Mouse (Mus musculus) urinary bladder, postnatal 25 days (tissue): ENCODE results near the gene Sidt2.
A peak's percentile ranks its signal among the peaks of the same experiment; 100 is the strongest.

Experiments
- DNase-seq: peaks from one replicate; pipeline ENCODE4 v3.0.0; 2022; ENCODE audit warnings: low spot score

The Sidt2 gene

DNA sequence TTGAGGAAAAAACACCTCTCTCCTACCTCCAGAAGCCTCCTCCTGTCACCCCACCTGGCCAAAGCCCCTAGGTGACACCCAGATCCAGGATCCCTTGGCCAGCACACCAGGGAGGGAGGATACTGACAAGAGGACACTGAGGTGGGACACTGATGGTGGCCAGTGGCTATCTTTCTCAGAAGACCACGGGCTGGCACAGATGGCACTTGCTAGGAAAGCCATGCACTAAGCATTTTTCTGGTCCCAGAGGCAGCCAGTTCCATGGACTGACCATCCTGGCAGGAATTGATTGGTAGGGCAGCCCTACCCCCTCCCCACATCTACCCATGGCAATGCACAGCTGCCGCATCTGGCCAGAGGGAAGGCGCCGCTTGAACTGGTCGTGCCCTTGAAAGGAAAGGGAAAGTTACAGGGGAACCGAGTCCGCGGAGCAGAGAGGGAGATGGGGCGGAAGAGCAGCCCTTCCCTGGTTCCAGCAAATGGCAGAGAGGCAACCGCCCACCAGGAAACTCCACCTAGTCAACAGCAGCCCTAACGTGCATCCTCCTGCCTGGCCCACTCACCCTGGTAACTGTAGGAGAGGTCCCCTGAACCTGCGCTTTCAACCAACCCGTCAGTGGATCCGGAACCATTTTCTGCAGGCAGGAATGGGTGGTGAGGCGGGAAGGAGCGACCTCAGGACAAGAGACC, 8.7 kb downstream of the Sidt2 start:
- no peak for DNase-seq

DNA sequence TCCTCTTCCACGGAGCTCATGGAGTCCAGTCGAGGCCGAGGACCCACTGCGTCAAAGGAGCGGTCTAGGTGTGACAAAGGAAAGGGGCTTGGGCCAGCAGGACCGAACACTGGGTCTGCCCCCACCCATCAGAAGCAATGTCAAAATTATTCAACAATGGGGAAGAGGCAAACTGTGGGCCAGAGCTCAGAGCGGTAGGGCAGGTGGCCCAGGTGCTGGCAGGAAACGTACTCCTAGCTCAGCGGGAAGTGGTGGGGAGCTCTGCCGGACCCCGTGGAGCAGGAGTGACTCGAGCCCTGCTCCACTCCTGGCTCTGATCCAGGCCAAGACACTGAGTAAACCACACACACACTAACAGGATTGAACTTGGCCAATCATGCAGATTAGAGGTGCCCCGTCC, 9.3 kb downstream of the Sidt2 start:
- peak; percentile 7 for DNase-seq

DNA sequence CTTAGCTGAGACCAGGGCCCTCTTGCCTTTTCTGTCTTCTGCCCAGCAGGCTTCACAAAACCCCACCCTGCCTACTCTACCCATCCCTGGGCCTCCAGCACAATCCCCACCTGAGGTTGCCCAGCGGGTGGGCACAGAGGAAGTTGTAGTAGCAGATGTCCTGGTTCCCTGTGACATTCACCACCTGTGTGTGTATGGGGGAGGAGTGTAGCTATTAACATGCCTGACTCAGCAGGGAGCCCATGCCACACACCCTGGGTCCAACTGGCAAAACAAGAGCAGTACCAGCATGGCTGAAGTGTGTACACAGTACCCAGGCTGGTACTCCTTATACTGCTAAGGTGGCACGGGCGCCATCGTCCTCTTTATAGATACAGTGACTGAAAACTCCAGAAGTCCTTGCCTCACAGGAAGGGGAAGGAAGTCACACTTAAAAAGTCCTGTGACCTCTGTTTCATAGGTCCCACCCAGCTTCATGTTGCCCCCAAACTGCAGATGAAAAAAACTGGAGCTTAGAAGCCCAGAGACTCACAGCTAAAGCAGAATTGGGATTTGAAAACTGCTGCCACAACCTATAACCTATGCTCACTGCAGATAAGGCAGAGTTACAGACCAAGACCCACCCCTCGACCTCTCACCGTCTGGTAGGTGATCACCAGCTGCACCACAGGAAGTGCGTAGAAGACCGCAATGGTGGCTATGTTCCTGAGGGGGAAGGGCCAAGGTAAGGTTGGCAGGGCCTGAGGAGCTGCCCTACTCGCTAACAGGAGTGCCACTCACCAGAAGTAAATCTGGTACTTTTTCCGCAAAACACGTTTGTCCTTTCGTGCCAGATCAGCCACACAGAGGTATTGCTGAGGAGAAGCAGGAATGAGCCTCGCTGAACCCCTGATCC, 10.3 kb downstream of the Sidt2 start:
- no peak for DNase-seq

DNA sequence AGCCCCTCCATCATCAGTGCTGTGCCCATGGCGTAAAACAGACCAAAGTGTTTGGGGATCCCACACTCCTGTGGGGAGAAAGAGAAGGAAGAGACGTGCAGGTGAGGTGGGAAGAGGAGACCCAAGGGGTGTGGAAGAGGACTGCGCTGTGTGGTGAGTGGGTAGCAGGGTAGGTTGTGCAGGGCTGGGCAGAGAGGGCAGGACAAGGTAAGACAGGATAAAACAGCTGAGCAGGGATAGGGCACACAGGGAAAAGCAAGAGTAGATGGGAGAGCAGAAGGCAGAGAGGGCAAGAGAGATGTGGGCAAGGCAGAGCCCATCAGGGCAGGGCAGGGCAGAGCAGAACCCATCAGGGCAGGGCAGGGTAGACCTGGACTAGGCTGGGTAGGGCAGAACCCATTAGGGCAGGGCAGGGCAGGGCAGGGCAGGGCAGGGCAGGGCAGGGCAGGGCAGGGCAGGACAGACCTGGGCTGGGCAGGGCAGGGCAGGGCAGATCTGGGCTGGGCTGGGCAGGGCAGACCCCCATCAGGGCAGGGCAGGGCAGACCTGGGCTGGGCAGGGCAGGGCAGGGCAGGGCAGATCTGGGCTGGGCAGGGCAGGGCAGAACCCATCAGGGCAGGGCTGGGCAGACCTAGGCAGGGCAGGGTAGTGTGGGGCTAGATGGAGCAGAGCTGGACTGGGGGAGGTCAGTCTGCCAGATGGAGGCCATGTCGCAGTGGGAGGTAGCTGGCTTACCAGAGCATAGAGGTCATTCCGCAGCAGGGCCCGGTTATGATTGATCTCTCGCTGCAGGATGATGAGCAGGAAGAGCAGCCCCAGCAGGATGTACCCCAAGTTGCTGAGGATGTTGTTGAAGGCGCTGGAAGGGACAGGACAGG, 11.2 kb downstream of the Sidt2 start:
- no peak for DNase-seq

DNA sequence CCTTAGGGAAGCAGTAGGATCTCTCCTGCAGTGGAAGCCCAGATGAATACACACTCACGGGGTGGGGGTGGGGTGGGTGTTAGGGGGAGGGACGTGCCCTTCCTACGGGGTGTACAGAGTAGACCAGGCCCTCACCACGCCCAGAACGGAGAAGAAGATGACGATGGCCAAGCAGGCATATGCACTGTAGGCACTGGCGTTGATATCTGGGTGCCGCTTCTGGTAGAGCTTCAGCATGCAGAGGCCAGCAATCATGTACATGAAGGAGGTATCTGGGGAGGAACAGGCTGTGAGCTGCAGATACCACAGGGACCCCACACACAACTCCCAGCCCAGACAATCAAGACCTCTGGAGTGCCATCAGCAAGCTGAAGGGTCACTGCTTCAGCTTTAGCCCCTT, 12.1 kb downstream of the Sidt2 start:
- no peak for DNase-seq

DNA sequence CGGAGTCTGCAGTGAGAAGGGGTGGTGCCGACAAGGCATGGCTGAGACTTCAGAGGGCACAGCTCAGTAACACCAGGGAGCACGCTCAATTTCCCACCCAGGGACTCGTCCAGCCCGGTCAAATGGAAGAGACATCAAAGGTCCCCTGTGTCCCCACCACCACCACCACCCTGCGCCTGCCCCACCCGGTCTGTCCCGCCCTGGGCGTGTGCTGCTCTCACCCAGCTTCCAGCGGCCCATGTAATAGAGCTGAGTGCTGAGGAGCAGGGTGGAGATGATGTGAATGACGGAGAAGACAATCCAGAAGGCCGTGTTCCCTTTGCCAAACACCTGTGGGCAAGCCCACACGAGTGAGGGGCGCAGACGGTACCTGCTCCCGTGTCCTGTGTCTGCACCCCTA, 12.6 kb downstream of the Sidt2 start:
- no peak for DNase-seq

DNA sequence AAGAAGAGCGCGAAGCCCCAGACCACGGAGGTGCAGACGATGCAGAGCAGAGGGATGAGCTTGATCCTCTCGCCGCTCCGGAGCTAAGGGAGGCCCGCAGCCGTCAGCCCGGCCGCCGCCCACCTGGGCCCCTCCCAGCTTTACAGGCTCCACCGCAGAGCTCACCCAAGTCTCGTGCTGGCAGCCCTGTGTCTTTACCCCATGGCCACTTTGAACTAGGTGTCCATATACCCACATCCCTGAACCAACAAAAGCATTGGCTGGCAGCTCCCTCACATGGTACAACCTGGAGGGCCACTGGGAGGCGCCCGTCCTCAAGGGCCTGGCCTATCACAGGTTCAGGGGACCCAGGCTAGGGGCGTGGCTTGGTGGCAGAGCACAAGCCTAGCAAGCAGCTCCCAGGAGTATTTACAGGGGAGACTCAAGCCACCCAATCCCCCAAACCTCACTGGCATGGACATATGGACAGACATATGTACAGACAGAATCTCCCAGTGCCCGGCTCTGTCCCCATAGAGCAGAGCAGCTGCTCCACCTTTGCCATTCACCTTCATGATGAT, 13.6 kb downstream of the Sidt2 start:
- DNase-seq, result no peak

DNA sequence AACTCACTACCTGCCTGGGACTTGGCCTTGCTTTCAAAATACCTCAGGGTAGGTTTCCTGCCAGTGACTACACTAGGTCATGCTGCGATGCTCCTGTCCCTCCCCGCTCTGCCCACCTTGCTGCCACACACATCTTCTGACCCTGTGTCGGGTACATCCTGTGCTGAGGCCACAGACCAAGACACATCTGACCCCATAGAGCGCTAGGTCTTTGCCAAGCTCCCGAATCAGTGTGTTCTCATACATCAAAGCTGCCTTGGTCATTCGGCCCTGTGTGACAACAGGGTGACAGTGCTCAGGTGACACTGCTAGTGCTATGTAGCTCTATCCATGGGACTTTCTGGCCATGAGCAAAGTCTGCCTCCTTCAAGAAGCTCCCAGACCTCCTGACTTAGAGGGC, 15.3 kb downstream of the Sidt2 start:
- DNase-seq, result no peak

DNA sequence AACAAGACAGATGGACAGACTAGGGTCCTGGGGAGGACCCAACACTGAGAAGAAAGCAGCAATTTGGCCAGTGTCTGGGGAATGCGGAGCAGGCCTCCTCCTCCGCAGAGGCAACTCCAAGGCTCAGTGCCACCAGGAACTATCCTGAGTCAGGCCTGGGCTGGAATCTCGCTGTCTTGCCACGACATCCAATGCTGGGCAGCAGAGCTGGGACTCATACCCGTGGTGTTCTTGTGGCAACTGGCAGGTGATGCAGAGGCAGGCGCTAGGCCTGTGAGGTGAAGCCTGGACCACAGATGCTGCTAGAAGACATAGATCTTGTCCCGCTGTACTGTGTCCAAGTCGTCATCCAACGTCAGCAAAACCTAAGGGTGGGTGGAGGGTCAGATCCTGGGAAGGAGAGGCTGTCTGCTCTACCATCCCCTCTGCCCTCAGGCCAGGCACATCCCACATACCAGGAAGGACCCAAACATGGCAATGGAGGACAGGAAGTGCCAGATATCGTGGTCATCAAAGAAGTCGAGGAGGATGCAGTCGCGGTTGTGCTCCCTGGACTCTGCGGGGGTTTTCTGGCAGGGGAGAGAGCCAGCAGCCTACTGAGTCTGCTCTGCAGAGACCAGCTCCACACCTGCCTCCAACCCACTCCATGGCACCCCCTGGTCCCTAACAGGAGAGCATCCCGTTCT, 16.0 kb downstream of the Sidt2 start:
- DNase-seq, result no peak

DNA sequence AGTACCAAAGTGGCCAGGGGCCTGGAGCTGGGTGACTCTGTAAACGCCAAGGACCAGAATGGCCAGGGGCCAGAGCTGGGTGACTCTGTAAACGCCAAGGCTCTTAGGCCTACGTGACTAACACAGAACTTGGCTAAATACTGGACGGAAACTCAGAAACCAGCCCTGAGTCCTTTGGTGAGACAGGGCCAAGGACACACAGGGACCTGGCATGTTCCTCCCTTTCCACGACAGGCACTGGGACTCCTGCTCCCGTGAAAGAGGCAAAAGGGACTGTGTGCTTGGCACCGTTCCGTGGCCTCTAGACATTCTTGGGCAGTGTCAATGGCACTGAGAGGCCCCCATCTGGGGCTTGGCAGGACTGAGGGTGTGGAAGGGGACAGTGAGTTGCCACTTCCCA, 17.0 kb downstream of the Sidt2 start:
- DNase-seq, result no peak

DNA sequence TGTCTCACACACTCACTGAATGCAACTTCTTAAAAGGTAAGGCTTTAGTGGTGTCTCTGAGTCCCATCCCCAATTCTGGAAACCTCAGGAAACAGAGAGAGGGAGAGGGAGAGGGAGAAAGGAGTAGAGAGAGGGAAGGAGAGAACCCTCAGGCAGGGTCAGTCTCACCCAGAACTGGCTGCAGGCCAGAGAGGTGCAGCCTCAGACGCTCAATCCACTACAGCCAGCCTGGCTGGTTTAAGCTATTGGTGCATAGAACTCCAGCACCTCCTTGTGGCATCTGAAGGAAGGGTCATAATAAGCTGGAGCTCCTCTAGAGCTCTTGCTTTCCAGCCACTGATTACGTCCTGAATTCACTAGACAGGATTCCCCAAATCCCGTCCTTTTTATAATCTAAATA, 18.2 kb downstream of the Sidt2 start:
- DNase-seq, result peak; percentile 47

DNA sequence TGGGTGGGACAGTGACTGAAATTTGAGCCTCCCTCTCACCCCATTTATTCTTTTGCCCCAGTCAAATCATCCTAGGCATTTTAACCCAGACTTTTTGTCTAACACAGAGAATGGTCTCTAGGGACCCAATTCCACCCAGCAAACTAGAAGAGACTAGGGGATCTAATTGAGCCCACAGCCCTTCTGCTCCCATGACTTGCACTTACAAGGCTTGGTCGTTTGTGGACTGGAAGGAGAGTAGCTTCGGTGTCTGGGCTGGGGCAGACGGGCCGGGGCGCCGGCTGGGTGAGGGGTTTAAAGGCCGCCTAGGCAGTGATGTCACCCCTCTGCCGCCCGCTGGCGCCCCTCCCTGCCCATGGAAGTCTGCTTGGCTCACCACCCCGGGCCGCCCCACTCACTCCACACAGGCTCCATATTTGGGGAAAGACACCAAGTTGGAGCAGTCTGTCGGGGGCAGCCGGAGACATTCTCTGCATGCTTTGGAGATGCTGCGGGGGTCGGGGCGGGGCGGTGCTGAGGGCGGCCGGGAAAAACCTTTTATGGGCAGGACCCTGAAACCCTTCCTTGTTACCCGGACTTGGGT, 19.3 kb downstream of the Sidt2 start, which contains the start of gene Tagln:
TSS of gene Tagln (minus strand) at position 431 of the 583 bp plus-strand sequence.
- peak; percentile 35 for DNase-seq

DNA sequence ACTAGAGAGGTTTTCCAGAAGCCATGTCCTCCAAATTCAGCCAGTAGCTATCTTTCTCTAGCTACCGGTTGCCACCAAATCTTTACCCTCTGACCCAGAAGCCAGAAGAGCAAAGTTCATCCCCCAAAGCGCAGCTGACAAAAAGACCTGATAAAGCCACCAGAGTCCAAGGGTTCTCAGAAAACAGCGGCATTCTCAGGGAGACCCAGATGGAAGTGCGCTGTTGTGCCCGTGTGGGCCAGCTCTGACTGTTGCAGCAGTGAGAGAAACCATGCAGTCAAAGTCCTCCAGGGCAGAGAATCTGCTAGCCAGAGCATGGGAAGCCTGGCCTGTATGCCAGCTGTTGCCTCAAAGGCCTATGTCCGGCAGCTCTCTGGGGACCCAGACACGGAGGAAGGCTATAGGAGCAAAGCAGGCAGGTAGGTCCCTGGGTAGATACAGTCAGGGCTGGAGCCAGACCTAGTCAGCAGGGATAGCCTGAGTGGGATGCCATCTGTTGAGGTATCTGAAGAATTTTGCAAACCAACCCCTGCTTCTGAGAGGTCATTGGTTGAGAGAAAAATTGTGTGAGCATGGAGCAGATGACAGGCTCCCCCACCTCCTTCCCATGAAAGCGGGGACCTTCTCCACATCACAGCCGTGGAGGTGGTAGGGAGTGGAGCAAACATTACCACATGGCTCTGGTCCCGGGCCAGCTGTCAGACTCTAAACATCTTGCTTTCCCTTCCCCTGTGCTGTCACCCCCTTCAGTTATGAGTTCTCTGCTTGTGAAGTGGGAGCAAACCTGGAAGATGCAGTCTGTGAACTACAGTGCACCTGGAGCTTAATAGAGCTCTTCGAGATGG, 22.3 kb downstream of the Sidt2 start:
- no peak for DNase-seq

DNA sequence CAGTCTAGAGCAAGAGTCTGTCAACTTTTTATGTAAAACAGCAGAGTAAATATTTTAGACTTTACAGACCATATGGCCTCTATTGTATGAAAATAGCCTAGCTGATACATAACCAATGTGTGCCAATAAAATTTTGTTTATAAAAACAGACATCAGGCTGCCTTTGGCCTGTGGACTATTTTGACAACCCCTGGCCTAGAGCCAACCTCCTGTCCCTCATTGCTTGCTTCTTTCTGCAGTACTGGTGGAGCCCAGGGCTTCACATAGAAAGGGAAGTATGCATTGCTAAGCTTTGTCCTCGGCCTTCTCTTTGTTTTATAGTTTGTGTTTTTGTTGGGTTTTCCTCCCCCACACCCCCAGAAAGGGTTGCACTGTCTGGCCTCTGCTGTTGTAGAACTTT, 23.1 kb downstream of the Sidt2 start:
- DNase-seq, result no peak

DNA sequence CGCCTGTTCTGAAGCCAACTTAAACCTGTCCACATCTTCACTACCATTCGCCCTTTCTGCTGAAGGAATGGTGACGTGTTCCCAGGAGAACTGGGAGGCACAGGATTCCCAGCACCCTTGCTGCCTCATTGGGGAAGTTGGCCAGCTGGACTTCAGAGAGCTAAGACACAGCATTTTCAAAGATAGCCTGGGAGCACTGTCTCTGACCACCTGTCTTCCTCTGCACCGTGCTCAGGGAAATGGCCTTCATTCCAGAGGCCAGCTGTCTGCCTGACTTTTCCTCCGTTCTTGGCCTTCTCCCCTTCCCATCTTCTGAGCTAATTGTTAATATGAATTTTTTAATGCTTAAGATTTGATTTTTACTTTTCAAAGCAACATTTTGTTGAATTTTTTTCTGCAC, 25.8 kb downstream of the Sidt2 start:
- DNase-seq, result no peak

DNA sequence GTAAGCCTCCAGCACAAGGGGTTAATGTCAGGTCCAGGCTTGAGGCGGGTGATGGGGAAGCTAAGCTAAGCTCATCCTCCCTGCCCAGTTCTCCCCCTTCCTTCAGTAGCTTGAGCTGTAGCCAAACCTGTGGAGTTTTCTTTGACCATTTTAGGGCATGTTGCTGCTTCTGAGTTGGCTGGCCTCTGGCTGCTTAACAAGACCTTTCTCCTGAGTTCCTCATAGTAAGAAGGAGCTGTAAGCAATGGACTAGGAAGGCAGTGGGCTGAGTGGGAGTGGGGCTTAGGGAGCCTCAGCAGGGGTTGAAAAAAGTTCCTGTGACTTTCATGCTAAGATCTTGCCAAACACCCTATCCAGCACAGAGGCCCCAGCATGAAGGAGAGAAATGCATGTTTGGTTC, 35.2 kb downstream of the Sidt2 start:
- no peak for DNase-seq

DNA sequence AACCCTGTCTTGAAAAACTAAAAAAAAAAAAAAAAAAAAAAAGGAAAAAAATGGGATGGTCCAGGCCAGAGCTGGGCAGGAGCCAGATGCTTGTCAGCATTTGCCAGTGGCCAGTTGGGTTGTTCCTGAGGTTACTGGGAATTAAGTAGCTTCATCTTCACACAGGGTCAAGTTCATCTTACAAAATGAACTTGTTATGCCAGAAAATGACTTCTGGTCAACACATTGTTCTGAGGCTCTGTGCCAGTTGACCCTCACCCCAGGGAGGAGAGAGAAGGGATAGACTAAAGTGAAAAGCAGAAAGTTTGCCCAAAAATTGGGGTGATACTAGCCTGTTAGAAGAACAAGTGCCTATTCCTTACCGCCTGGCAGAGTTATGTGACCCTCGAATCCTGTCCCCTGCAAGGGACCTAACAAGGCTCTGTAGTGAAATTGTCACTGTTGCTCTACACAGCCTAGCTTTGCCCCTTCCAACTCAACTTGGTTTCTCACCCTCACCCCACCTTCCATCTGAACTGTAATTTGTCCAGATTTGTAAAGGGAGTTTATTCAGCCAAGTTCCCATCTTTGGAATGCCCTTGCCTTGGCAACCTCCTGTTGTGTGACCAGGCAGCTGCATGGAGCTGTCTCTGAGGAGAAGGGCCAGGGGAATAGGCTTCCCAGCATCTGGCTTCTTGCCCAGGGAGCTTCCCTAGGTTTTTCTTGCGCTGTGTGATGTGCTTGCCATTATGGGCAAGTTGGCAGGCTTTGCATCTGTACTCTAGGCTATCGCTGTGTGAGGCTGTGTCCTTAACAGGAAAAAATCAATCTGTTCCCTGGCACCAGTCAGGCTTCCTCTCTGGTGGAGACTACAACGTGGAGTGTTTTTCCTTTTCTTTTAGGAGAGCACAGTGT, 37.8 kb downstream of the Sidt2 start:
- DNase-seq, result no peak

DNA sequence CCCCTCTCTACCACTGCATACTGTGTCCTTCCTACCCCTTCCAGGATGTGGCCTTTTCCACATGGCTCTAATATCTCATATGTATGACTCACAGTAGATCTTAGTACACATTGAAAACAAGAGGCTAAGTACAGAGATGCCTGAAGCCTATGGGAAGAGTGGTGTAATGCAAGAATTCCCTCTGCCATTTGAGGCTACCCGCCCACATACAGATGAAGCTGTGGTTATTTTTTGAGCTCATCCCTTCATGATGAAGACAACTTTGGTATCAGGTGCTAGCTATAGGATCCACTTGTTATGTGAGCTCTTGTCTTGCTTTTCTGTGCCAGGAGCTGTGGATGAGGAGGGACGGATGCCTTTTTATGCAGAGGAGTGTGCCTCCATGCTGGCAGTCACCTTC, 39.4 kb downstream of the Sidt2 start:
- no peak for DNase-seq

DNA sequence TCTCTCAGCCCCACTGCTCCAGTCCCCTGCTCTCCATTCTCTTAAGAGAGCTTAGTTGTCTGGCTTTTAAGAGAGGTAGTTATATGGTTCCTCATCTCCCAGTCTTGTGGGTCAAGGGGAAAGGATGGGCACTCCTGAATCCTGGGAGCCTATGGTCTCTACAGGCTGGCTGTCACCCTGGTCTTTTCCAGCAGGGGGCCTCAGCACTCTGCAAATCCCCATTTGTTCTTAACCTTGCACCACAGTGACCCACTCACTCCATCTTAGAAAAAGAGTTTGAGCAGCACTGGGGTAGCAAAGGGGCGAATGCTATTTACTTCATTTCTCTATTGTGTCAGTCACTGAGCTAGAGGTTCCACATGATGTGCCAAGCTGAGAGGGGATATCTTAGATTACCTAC, 43.4 kb downstream of the Sidt2 start:
- peak; percentile 51 for DNase-seq
